Mouse (Mus musculus): ENCODE measurements around the gene Abhd14a. TPM values are rescaled to one million over a fixed set of nuclear protein-coding genes. Genes with fewer than 3 reads are reported as not detected.

Gene Abhd14a
- polyA plus RNA-seq, 1 experiment from 2014 or later: 87.0 TPM

GRCm38 (mm10) chr9:106450661-106451060, 3.2 kb upstream of the Abhd14a start:
- Histone ChIP-seq H3K27ac (replicated peaks) (peak overlapping the region; percentile 66; the same call in 1 of the 2 replicates), H3K4me1 (peaks cover 89% of the 10 kb centered on the region), H3K27me3 (no peaks in the 10 kb centered on the region), H3K4me2 (replicated peaks) (peak overlapping the region; percentile 28), H3K36me3 (no peaks in the 10 kb centered on the region), H3K9ac (no peak overlapping the region), H3K4me3 (replicated peaks) (no peak overlapping the region; the same call in 1 of the 2 replicates), H3K9me3 (replicated peaks) (no peaks in the 10 kb centered on the region)
- no peak for ATAC-seq (ENCODE audit: insufficient number of reproducible peaks, low FRiP score, low TSS enrichment, low read depth)
- 7% methylated on average over 9 of the region's 9 CpGs for WGBS

GRCm38 (mm10) chr9:106449947-106450346, 2.5 kb upstream of the Abhd14a start:
- Histone ChIP-seq H3K9me3 (replicated peaks) (no peaks in the 10 kb centered on the region), H3K4me1 (peaks cover 88% of the 10 kb centered on the region), H3K4me3 (replicated peaks) (no peak overlapping the region), H3K27ac (replicated peaks) (peak overlapping the region; percentile 66; the same call in 1 of the 2 replicates), H3K27me3 (no peaks in the 10 kb centered on the region), H3K4me2 (replicated peaks) (peak overlapping the region; percentile 28; the same call in 1 of the 2 replicates), H3K9ac (peak overlapping the region; percentile 15), H3K36me3 (no peaks in the 10 kb centered on the region)
- WGBS: 81% methylated on average over 8 of the region's 8 CpGs
- ATAC-seq (ENCODE audit: insufficient number of reproducible peaks, low FRiP score, low TSS enrichment, low read depth): no peak

- H3K36me3 ChIP-seq: no peaks in the 10 kb centered on the region
- peak; percentile 50; the same call in 1 of the 2 replicates for ATAC-seq (ENCODE audit: insufficient number of reproducible peaks, low FRiP score, low TSS enrichment, low read depth)
- WGBS: 1% methylated on average over 23 of the region's 23 CpGs
- H3K27me3 ChIP-seq: no peaks in the 10 kb centered on the region
- peak overlapping the region; percentile 65 for H3K9ac ChIP-seq
- H3K4me1 ChIP-seq: peaks cover 78% of the 10 kb centered on the region
- no peaks in the 10 kb centered on the region for H3K9me3 ChIP-seq (replicated peaks)
- peak overlapping the region; percentile 85 for H3K27ac ChIP-seq (replicated peaks)
- H3K4me3 ChIP-seq (replicated peaks): peak overlapping the region; percentile 67
- peak overlapping the region; percentile 78 for H3K4me2 ChIP-seq (replicated peaks)
Measured at GRCm38 (mm10) chr9:106448498-106449031, 1.1 kb upstream of the Abhd14a start.

- H3K27ac ChIP-seq (replicated peaks): peak overlapping the region; percentile 85
- no peaks in the 10 kb centered on the region for H3K9me3 ChIP-seq (replicated peaks)
- peak overlapping the region; percentile 78 for H3K4me2 ChIP-seq (replicated peaks)
- peaks cover 73% of the 10 kb centered on the region for H3K4me1 ChIP-seq
- H3K27me3 ChIP-seq: no peaks in the 10 kb centered on the region
- H3K4me3 ChIP-seq (replicated peaks): peak overlapping the region; percentile 67
- WGBS: 30% methylated on average over 9 of the region's 9 CpGs
- H3K36me3 ChIP-seq: no peaks in the 10 kb centered on the region
- ATAC-seq (ENCODE audit: insufficient number of reproducible peaks, low FRiP score, low TSS enrichment, low read depth): 0 out of 2 replicates have a peak, but pooled peaks have one; percentile 2
- H3K9ac ChIP-seq: no peak overlapping the region
Measured at GRCm38 (mm10) chr9:106447951-106448350, 473 bp upstream of the Abhd14a start.

GRCm38 (mm10) chr9:106444836-106445235, 2.6 kb downstream of the Abhd14a start:
- no peak for ATAC-seq (ENCODE audit: insufficient number of reproducible peaks, low FRiP score, low TSS enrichment, low read depth)
- Histone ChIP-seq H3K9ac (no peak overlapping the region), H3K27me3 (no peaks in the 10 kb centered on the region)

GRCm38 (mm10) chr9:106442680-106443079, 4.8 kb downstream of the Abhd14a start:
- Histone ChIP-seq H3K27ac (replicated peaks) (no peak overlapping the region), H3K4me2 (replicated peaks) (no peak overlapping the region), H3K27me3 (no peaks in the 10 kb centered on the region), H3K4me1 (peaks cover 31% of the 10 kb centered on the region), H3K36me3 (peaks cover 9% of the 10 kb centered on the region; the same call in 1 of the 2 replicates), H3K9me3 (replicated peaks) (no peaks in the 10 kb centered on the region), H3K4me3 (replicated peaks) (no peak overlapping the region), H3K9ac (no peak overlapping the region)
- WGBS: 74% methylated on average over 5 of the region's 5 CpGs
- no peak for ATAC-seq (ENCODE audit: insufficient number of reproducible peaks, low FRiP score, low TSS enrichment, low read depth)

More at GRCm38 (mm10) chr9:106444836-106445235, 2.6 kb downstream of the Abhd14a start:
- WGBS: 63% methylated on average over 4 of the region's 4 CpGs
- Histone ChIP-seq H3K4me2 (replicated peaks) (no peak overlapping the region), H3K27ac (replicated peaks) (no peak overlapping the region), H3K4me3 (replicated peaks) (no peak overlapping the region), H3K36me3 (peaks cover 9% of the 10 kb centered on the region; the same call in 1 of the 2 replicates), H3K4me1 (peaks cover 42% of the 10 kb centered on the region), H3K9me3 (replicated peaks) (no peaks in the 10 kb centered on the region)

GRCm38 (mm10) chr9:106436566-106436965, 10.9 kb downstream of the Abhd14a start:
- Histone ChIP-seq H3K36me3 (peaks cover 40% of the 10 kb centered on the region), H3K4me1 (peaks cover 19% of the 10 kb centered on the region), H3K27ac (replicated peaks) (no peak overlapping the region), H3K9ac (no peak overlapping the region), H3K4me3 (replicated peaks) (no peak overlapping the region), H3K9me3 (replicated peaks) (no peaks in the 10 kb centered on the region), H3K27me3 (no peaks in the 10 kb centered on the region), H3K4me2 (replicated peaks) (no peak overlapping the region)
- 72% methylated on average over 9 of the region's 9 CpGs for WGBS
- no peak for ATAC-seq (ENCODE audit: insufficient number of reproducible peaks, low FRiP score, low TSS enrichment, low read depth)

GRCm38 (mm10) chr9:106433389-106433788, 14.1 kb downstream of the Abhd14a start:
- Histone ChIP-seq H3K9ac (no peak overlapping the region), H3K27me3 (no peaks in the 10 kb centered on the region), H3K27ac (replicated peaks) (0 out of 2 replicates have a peak overlapping the region, but pooled peaks have one; percentile 8), H3K36me3 (peaks cover 43% of the 10 kb centered on the region), H3K4me2 (replicated peaks) (no peak overlapping the region), H3K4me3 (replicated peaks) (no peak overlapping the region), H3K9me3 (replicated peaks) (no peaks in the 10 kb centered on the region), H3K4me1 (peaks cover 25% of the 10 kb centered on the region)
- no peak for ATAC-seq (ENCODE audit: insufficient number of reproducible peaks, low FRiP score, low TSS enrichment, low read depth)
- 70% methylated on average over 7 of the region's 7 CpGs for WGBS

GRCm38 (mm10) chr9:106430015-106430264, 17.5 kb downstream of the Abhd14a start:
- Histone ChIP-seq H3K9ac (peak overlapping the region; percentile 95), H3K4me1 (peaks cover 12% of the 10 kb centered on the region), H3K4me3 (replicated peaks) (peak overlapping the region; percentile 62), H3K4me2 (replicated peaks) (peak overlapping the region; percentile 68), H3K9me3 (replicated peaks) (no peaks in the 10 kb centered on the region), H3K36me3 (peaks cover 41% of the 10 kb centered on the region), H3K27me3 (no peaks in the 10 kb centered on the region), H3K27ac (replicated peaks) (peak overlapping the region; percentile 98)
- WGBS: 4% methylated on average over 4 of the region's 4 CpGs
- no peak for ATAC-seq (ENCODE audit: insufficient number of reproducible peaks, low FRiP score, low TSS enrichment, low read depth)

GRCm38 (mm10) chr9:106429221-106430014, 18.1 kb downstream of the Abhd14a start, which contains the start of gene Rpl29:
Gene Rpl29, plus strand, starts transcription at chr9:106429454.
- Histone ChIP-seq H3K36me3 (peaks cover 38% of the 10 kb centered on the region), H3K4me3 (replicated peaks) (peak within 1 kb of the TSS; percentile 62), H3K4me2 (replicated peaks) (peak within 1 kb of the TSS; percentile 68), H3K4me1 (peaks cover 12% of the 10 kb centered on the region), H3K9ac (peak within 1 kb of the TSS; percentile 95), H3K27me3 (no peaks in the 10 kb centered on the region), H3K9me3 (replicated peaks) (no peaks in the 10 kb centered on the region), H3K27ac (replicated peaks) (peak within 1 kb of the TSS; percentile 98)
- ATAC-seq (ENCODE audit: insufficient number of reproducible peaks, low FRiP score, low TSS enrichment, low read depth): peak; percentile 93
- under 1% methylated on average over 55 of the region's 55 CpGs for WGBS

GRCm38 (mm10) chr9:106428719-106429220, 18.7 kb downstream of the Abhd14a start:
- Histone ChIP-seq H3K27me3 (no peaks in the 10 kb centered on the region), H3K9me3 (replicated peaks) (no peaks in the 10 kb centered on the region), H3K4me2 (replicated peaks) (peak overlapping the region; percentile 68), H3K27ac (replicated peaks) (peak overlapping the region; percentile 98), H3K36me3 (peaks cover 32% of the 10 kb centered on the region), H3K4me3 (replicated peaks) (peak overlapping the region; percentile 62), H3K9ac (peak overlapping the region; percentile 44; the same call in 1 of the 2 replicates), H3K4me1 (peaks cover 12% of the 10 kb centered on the region)
- peak; percentile 27 for ATAC-seq (ENCODE audit: insufficient number of reproducible peaks, low FRiP score, low TSS enrichment, low read depth)
- WGBS: 13% methylated on average over 11 of the region's 11 CpGs

All from embryonic facial prominence, embryonic 15.5 days (tissue).